Mouse (Mus musculus) spleen, adult 2 months (tissue): ENCODE measurements around the gene Dusp10.

ENCODE experiments used
- CTCF ChIP-seq: fragments of 200-500 bp; IDR thresholded peaks from 2 replicates; pipeline ENCODE4 v1.5.1; 2011; ENCODE audit warnings: mild to moderate bottlenecking, inconsistent platforms; ENCODE audit not compliant: insufficient read depth, insufficient read length, insufficient replicate concordance; ENCODE audit errors: extremely low read depth
- POLR2A ChIP-seq: fragments of 200-500 bp; IDR thresholded peaks from 2 replicates; pipeline ENCODE4 v1.6.1; 2011; ENCODE audit warnings: low read depth, low read length, inconsistent platforms

GRCm38 (mm10) chr1:184035346-184035903 is 22.3 kb downstream of the Dusp10 start:
- TF ChIP-seq CTCF (no peak), POLR2A (no peak)
